Mouse (Mus musculus): Measurements from ENCODE around the gene Lrp6.

Gene Lrp6

DNA sequence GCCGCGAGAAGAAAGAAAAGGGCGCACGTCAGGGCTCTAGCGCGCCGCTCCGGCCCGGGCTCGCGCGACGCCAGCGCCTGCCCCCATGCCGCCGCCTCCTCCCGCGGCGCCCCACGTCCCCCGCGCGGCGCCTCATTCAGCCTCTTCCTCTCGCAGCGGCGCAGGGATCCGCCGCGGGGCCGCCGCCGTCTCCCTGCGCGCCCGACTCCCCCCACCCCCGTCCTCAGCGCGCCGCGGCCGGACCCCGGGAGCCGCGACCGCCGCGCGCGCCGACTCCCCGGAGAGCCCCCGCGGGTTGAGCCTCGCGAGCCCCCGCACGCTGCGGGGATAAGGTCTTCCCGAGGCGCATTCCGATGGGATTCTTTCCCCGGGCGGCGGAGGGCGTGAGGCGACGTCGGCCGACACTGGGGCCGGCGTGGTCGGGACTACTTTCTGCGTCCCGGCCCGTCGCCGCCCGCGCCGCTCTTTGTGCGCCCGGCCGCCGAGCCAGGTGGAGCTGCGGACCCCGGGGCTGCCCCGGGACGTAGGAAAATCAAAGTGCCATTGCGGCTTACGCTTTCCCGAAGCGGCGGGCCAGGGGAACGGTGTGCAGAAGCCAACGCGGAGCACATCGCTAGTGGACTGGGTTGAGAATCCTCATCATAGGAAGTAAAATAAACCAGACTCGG, at the start of gene Lrp6:
Gene Lrp6 (minus strand): TSS at position 148 of the 668 bp plus-strand sequence.
- peak; percentile 71 to 80 for DNase-seq (ENCODE audit: low spot score in 2 of 2)

DNA sequence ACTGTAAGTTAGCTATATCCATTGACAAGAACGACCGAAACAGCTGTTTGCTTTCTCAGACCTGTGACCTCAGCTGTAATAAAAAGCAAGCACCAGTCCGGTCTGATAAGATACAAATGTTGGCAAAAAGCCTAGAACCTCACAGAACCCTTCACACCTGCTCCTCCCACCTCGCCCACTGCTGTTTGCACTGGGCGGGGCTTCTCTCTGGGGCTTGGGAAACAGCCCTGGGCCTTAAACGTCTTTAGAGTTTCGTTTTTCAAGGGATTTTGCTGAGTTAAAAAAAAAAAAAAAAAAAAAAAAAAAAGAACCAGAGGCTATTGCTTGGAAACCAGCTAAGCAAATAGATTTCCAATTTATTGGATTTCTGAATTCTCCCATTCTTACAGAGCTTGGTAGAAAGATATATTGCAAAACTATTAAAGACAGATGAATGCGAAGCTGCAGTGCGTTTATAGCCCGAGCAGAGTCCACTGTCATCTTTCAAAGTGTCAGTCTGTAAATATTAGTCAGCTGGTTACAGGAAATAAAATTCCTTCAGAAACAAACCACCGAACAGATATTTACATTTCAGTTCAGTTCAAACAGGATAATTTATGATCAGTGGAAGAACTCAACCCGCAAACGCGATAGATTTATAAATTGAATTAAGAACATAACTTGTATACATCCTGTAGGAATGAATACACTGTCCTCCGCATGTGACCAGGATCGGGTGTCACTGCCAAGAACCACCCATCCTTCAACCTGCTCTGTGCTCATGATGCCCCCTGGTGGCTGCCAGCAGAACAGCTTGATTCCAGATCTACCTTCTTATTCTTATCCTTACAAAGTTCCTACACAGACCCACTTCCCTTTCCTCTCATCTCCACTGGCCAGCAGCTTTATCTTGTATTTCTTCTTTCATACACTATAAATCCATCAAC, 48.2 kb upstream of the Lrp6 start:
- DNase-seq (ENCODE audit: low spot score in 2 of 2) = peak; percentile 46 to 78

- no peak for DNase-seq (ENCODE audit: low spot score in 2 of 2)
Measured at GRCm38 (mm10) chr6:134614322-134614721, 47.6 kb upstream of the Lrp6 start.

GRCm38 (mm10) chr6:134611896-134612295, 45.1 kb upstream of the Lrp6 start:
- no peak for DNase-seq (ENCODE audit: low spot score in 2 of 2)

DNA sequence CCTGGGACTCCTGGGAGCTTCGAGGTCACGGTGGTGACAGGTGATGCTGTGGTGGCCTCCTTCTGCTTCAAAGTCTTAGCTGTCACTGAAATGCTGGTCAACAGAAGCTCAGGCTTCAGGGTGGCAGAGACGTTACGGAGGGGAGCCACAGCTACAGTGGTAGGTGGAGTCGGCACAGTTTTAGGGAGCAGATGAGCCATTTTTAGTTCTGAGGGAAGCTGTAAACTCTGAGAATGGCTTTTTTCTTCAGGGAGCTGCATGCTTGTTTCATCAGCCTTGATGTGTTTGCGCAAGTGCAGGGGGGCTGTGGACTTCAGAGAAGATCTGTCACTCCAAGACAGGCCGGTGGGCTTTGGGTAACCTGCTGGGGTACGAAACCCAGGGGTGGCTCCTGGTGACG, 43.6 kb upstream of the Lrp6 start:
- no peak for DNase-seq (ENCODE audit: low spot score in 2 of 2)

DNA sequence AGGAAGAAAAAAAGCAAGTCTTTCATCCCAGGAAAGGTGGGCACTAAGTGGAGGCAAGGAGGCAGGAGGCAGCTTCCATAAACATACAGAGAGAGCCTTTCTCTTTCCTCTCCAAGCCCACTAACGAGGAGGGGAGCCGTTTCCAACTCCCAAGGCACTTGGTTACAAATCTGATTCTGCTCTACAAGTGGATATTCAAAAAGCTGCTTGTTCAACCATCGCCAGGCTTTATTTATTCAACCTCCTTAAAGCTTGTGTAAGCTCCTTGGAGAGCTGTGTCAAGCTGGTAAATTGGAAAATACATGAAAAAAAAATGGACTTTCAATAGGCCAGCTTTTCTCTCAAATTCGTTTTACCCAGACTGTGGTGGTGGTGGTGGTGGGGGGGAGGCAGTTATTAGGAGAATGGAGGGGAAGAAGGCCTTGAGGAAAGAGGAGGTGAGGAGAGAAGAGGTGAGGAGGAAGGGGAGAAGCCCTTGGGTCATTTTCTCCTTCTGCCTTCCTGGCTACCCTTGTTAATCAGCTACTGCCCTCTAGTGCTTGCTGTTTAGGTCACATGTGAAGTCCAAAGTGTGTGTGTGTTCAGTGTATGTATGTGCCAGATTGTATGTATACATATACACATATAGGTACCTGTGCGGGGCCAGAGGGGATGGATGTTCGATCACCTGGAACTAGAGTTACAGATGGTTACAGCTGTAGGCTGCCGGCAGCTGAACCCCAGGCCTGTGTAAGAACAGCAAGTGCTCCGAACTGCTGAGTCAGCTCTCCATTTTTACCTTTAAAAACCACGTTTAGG, 40.4 kb upstream of the Lrp6 start:
- DNase-seq (ENCODE audit: low spot score in 2 of 2) = peak in 1 of 2 experiments; percentile 14

DNA sequence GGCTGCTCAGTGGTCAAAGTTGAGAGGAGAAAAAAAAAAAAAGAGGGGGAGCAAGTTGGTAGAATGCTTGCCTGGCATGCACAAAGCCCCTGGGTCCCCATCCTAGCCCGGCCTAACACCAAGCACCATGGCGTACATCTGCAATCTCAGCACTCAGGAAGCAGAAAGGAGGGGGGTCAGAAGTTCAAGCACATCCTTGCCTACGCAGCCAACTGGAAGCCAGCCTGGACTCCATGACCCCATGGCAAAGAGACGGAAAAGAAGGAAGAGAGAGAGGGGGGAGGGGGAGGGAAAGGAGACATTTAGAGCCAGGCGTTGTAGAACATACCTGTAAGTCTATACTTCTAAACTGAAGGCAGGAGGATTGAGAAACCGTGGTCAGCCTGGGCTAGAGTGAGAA, 39.8 kb upstream of the Lrp6 start:
- DNase-seq (ENCODE audit: low spot score in 2 of 2) = no peak

DNA sequence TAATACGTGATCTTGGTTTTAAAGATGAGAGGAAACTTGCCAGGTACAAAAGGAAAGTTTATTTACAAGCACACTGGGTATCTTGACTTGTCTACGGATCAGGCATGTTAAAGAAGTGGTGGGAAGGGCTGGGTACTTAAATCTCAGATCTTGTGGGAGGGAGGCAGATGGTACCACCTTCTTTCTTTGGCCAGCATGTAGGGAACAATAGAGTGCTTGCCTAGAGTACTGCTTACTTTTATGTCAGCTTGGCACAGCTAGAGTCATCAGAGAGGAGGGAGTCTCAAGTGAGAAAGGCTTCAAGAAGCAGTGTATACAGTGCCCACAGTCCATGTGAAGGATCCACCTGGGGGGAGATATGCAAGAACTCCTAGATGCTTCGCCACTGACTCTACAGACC, 38.4 kb upstream of the Lrp6 start:
- DNase-seq (ENCODE audit: low spot score in 2 of 2) = no peak

DNA sequence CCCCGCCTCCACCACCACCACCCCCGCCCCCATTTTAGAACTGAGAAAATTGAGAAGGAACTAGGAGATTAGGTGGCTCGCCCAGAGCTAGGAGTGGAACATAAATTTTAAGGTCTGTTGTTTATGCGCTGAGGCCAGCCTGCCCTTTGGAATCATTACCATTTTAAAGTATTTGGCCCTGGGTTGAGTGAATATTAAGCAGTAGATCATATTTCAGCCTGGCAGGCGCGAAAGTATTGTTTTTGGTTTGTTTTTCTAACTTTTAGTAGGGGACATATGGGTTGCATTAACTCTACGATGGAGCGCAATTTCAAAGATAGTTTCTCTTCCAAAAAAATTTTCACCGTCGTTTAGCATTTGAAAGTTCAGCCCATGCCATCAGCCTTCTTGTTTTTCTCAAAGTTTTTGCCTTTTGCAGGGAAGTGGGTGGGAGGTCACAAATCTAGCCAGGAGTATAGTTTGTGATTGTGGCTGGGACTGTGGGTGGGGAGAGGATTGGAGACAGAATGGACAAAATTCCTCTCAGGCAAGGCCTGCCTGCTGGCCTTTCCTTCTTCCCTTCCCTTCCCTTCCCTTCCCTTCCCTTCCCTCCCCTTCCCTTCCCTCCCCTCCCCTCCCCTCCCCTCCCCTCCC, 35.7 kb upstream of the Lrp6 start:
- DNase-seq (ENCODE audit: low spot score in 2 of 2) = no peak

- no peak for DNase-seq (ENCODE audit: low spot score in 2 of 2)
Measured at GRCm38 (mm10) chr6:134601766-134602165, 35.0 kb upstream of the Lrp6 start.

DNA sequence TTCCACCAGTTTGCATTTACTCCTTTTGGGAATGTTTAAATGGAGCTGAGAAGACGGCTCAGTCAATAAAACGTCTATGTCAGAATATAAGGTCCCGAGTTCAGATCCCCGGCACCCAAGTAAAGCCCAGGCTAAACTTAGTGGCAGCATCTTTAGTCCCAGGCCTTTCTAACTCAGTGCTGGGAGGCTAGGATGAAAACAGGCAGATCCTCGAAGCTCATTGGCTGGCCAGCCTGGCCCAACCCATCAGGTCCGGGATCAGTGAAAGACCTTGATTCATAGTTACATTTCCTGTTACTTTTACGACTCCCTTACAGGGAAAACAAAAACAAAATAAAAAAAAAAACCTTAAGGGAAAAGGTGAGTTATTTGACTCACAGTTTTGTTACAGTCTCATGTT, 34.4 kb upstream of the Lrp6 start:
- no peak for DNase-seq (ENCODE audit: low spot score in 2 of 2)

- no peak for DNase-seq (ENCODE audit: low spot score in 2 of 2)
Measured at GRCm38 (mm10) chr6:134599239-134599638, 32.5 kb upstream of the Lrp6 start.

- DNase-seq (ENCODE audit: low spot score in 2 of 2) = no peak
Measured at GRCm38 (mm10) chr6:134597651-134598229, 31.0 kb upstream of the Lrp6 start.

DNA sequence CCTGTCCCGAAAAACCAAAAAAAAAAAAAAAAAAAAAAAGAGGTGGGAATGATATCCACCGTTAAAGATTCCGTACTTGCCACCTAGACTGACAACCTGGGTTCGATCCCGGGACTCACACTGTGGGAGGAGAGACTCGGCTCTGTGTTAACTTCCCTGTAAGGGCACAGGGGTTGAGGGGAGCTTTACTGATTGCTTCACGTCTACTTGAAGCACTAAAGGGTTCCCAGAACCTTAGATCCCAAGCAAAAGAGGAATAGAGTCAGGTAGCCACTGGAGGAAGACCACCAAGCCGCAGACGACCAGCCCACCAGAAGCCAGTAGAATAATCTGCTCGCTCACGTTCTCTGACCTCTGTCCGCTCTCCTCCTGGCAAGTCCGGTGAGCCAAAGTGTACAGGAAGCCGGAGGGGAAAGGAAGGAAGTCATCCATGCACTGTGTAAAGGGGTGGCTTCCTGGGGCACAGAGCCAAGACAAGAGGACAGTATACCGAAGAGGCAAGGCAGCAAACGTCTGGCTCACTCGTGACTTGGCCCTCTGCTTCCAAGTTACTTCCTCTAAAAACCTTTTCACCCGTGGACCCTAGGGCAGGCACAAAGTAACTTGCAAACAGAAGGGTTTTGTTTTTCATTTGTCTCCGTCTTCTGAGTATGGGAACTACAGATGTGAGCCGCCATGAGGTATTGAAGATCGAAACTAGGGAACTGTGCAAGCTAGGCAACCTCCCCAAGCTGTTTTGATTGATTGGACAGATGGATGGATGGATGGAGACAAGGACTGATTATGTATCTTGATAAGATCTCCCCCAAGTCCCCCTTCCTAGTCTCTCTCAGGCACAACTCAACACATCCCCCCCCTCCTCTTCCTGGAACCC, 28.0 kb upstream of the Lrp6 start:
- DNase-seq (ENCODE audit: low spot score in 2 of 2) = no peak

- no peak for DNase-seq (ENCODE audit: low spot score in 2 of 2)
Measured at GRCm38 (mm10) chr6:134591614-134592013, 24.8 kb upstream of the Lrp6 start.

GRCm38 (mm10) chr6:134586241-134586640, 19.5 kb upstream of the Lrp6 start:
- DNase-seq (ENCODE audit: low spot score in 2 of 2) = no peak

DNA sequence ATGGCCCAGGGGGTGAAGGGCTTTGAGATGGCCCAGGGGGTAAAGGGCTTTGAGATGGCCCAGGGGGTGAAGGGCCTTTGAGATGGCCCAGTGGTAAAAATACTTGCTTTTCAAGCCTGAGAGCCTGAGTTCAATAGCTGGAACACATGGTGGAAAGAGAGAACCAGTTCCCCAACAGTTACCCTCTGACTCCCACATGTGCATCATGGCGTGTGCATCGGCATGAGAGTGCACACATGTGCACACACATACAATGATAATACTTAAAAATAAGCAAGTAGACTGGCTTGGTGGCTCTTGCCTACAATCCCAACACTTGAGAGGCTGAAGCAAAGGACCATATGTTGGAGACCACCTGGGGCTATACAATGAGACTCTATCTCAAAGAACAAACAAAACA, 17.9 kb upstream of the Lrp6 start:
- DNase-seq (ENCODE audit: low spot score in 2 of 2) = no peak

- DNase-seq (ENCODE audit: low spot score in 2 of 2) = no peak
Measured at GRCm38 (mm10) chr6:134582110-134582509, 15.3 kb upstream of the Lrp6 start.

DNA sequence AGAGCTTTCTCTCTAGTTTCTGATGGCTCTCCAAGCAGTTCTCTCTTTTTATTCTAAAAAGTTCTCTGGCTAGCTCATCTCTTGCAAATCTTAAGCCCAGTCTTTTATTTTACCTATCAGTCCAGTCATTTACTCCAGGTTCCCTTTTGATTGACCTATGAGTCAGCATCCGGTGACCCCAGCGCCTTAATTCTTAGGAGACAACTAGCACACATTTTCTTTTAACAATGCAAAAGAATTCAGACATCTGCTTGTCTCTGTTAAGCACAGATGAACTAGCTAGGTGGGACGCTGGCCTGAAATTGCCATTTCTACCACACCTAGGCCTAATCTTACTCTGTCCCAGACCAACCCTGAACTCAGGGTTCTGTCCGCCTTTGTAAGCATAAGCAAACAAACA, 12.7 kb upstream of the Lrp6 start:
- DNase-seq (ENCODE audit: low spot score in 2 of 2) = no peak

GRCm38 (mm10) chr6:134578039-134578438, 11.3 kb upstream of the Lrp6 start:
- DNase-seq (ENCODE audit: low spot score in 2 of 2) = no peak

All from thymus, postnatal 10 days (tissue).